Comparison of ENCODE assay signal across 25 mouse cellular contexts in the genomic region with DNA sequence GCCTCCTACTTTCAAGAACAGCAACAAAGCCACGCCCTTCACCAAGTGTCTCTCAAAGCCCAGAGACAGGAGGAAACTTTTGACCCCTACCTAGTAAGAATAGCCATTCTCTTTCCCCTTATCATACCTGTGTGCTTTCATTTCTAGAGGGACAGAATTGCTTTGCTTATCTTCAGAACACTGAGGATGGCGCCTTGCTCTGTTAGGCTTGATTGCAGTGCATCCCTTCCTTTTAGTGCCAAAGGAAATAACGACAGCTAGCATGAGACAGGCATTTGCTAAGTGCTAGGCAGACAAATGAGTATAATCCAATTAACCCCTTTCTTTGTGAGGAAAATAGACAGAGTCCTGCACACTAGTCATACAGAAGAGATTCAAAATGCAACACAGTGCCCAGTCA. TPM values are rescaled to one million over a fixed set of nuclear protein-coding genes. Genes with fewer than 3 reads are reported as not detected.
DNase-seq lines count a peak whose midpoint lies in the region; ATAC-seq and TF ChIP-seq lines count a peak whose summit lies in the region.
"Had no signal": no experiment of that assay in that cellular context is flagged by ENCODE, and none has a peak within 500 bp of the region (broad histone marks: within the 10 kb centered on the region; RNA-seq: fewer than 3 reads in every experiment).

No protein-coding gene starts in this region.

- 0 out of 2 replicates have a peak overlapping the region, but pooled peaks have one; percentile 12 for H3K27ac ChIP-seq in MEL (ENCODE audit: control insufficient read depth, low read depth, low read length)

- ATAC-seq in megakaryocyte progenitor cell, adult 5-6 weeks (replicated peaks; ENCODE audit: poor library complexity) = peak; percentile 66
- peak; percentile 70 for ATAC-seq in megakaryocyte-erythroid progenitor cell, adult 5-6 weeks (replicated peaks; ENCODE audit: low FRiP score, low TSS enrichment, poor library complexity, severe bottlenecking)
- ATAC-seq: activated CD4-positive, CD25-positive, alpha-beta regulatory T cell, adult 4 months; CD4-positive, CD25-positive, alpha-beta regulatory T cell, adult 4 months; Patski had no signal

- no peak for TF ChIP-seq RAD21 in MEL (IDR thresholded peaks at IDR 0.05; ENCODE audit: low read depth, low read length)

- TF ChIP-seq CTCF in MEL (IDR thresholded peaks at IDR 0.05 in 2 of 3, conservative IDR thresholded peaks at IDR 0.05 in 1 of 3; ENCODE audit: control insufficient read depth in 1 of 3, insufficient read depth in 1 of 3, low read depth in 2 of 3, low read length in 3 of 3, poor library complexity in 1 of 3, severe bottlenecking in 1 of 3) = no peak

- TF ChIP-seq POLR2A in MEL (IDR thresholded peaks at IDR 0.05; ENCODE audit: control insufficient read depth in 1 of 2, insufficient read depth in 1 of 2, low read depth in 1 of 2, low read length in 2 of 2, poor library complexity in 1 of 2) = no peak

- no peak overlapping the region for H3K4me3 ChIP-seq in MEL (ENCODE audit: control insufficient read depth in 1 of 2, insufficient read depth in 1 of 2, low read depth in 2 of 2, low read length in 2 of 2)

- no peaks in the 10 kb centered on the region for H3K9me3 ChIP-seq in MEL (replicated peaks; ENCODE audit: insufficient read depth, low read length)
- H3K9me3 ChIP-seq: G1E had no signal

- no peak overlapping the region for H3K9ac ChIP-seq in MEL (ENCODE audit: control insufficient read depth, low read depth, low read length, poor library complexity, severe bottlenecking)

- peak; percentile 12 for DNase-seq in retina, postnatal 1 day
- no peak for DNase-seq in retina, embryonic 14.5 days (ENCODE audit: low spot score)
- DNase-seq in MEL (ENCODE audit: low read depth, low spot score) = peak; percentile 28
- DNase-seq in left cerebral cortex, adult 11 months (ENCODE audit: low spot score) = no peak
- no peak for DNase-seq in left cerebral cortex, adult 8-10 months (ENCODE audit: low spot score in 2 of 2)
- DNase-seq in ovary, postnatal 36 days (ENCODE audit: low spot score) = no peak
- DNase-seq: adrenal gland, adult 2 months; adrenal gland, adult 8-10 months; adrenal gland, postnatal 10 days; adrenal gland, postnatal 14 days; adrenal gland, postnatal 25 days; adrenal gland, postnatal 36 days; B cell, adult 2 months; cerebellum, adult 11 months; cerebellum, adult 11-12 months; cerebellum, adult 18-20 months had no signal

- no peaks in the 10 kb centered on the region for H3K27me3 ChIP-seq in MEL (ENCODE audit: control insufficient read depth in 1 of 2, insufficient read depth in 2 of 2, low read length in 2 of 2)
- H3K27me3 ChIP-seq: CH12.LX had no signal

- H3K36me3 ChIP-seq in MEL (ENCODE audit: control insufficient read depth in 1 of 2, insufficient read depth in 2 of 2, low read length in 2 of 2) = peaks cover 0 to 15% of the 10 kb centered on the region in 2 experiments; a peak in 2 of 4 replicates

- H3K79me2 ChIP-seq in MEL (ENCODE audit: control insufficient read depth, insufficient read depth, low read length, poor library complexity) = no peaks in the 10 kb centered on the region

- H3K4me1 ChIP-seq in MEL (ENCODE audit: control insufficient read depth in 1 of 2, insufficient read depth in 2 of 2, low read length in 2 of 2) = peaks cover 9 to 16% of the 10 kb centered on the region in 2 experiments

- TF ChIP-seq EP300 in MEL (IDR thresholded peaks at IDR 0.05; ENCODE audit: low read depth in 1 of 2, low read length in 2 of 2) = peak in 1 of 2 experiments; percentile 38; a peak in 2 of 4 replicates

TF ChIP-seq in MEL, 35 proteins besides CTCF, POLR2A, EP300 and RAD21:
- TF ChIP-seq GATA1 (IDR thresholded peaks at IDR 0.05; ENCODE audit: low read depth, low read length) (0 out of 2 replicates have a peak, but pooled peaks have one; percentile 11), MAFK (IDR thresholded peaks at IDR 0.05; ENCODE audit: borderline replicate concordance, low read depth, low read length) (no peak), TCF12 (IDR thresholded peaks at IDR 0.05; ENCODE audit: low read depth, low read length) (0 out of 2 replicates have a peak, but pooled peaks have one; percentile 19), MAX (IDR thresholded peaks at IDR 0.05; ENCODE audit: low read length) (no peak)
TF ChIP-seq in MEL: peak in this region for 2.

RNA-seq across cellular contexts. Expression of gene Slc25a21, which starts 34.4 kb away (rescaled TPM):
- total RNA-seq in MEL (2012; rRNA removed) = 11.7 and 18.3 TPM in 2 replicates
- 10 to 100 TPM in 1 of 2 experiments, not detected in 1; 14.7 TPM for polyA plus RNA-seq in MEL (2012; ENCODE audit: insufficient read depth in 1 of 2, insufficient read length in 2 of 2, low read depth in 1 of 2, low replicate concordance in 2 of 2, missing spikeins in 1 of 2)
- 8.0 and 12.4 TPM in 2 replicates for total RNA-seq in megakaryocyte progenitor cell, adult 5-6 weeks (2015)
- total RNA-seq in megakaryocyte progenitor cell, adult 5-6 weeks (2017) = 6.5 and 10.4 TPM in 2 replicates
- 82.8 and 87.5 TPM in 2 replicates for total RNA-seq in megakaryocyte-erythroid progenitor cell, adult 5-6 weeks (2014; fragmentation: Nextera tagmentation)
- total RNA-seq in megakaryocyte-erythroid progenitor cell, adult 5-6 weeks (2017) = 89.5 and 97.5 TPM in 2 replicates
- 1 to 10 TPM in 2 of 4 experiments, under 1 TPM in 2; 0.68 to 1.7 (median 1.1) TPM for total RNA-seq in left cerebral cortex, adult 8-10 months (2022)
- total RNA-seq: CH12.LX had no signal
- polyA plus RNA-seq: activated CD4-positive, CD25-positive, alpha-beta regulatory T cell, adult 4 months; brain, embryonic 14.5 days; C2C12; CD4-positive, CD25-positive, alpha-beta regulatory T cell, adult 4 months had no signal

Comparison
In these comparisons a context has a peak if more than half of its experiments do, and no peak if none do; other contexts are left out.
1. DNase-seq: peak in retina, postnatal 1 day (single experiment) and MEL (single experiment); none in retina, embryonic 14.5 days (single experiment), left cerebral cortex, adult 11 months (single experiment), left cerebral cortex, adult 8-10 months (0 of 2) and ovary, postnatal 36 days (single experiment).